Mouse (Mus musculus): ENCODE results near the gene Dhx8. TPM values are rescaled to one million over a fixed set of nuclear protein-coding genes. Genes with fewer than 3 reads are reported as not detected.
A peak's percentile ranks its signal among the peaks of the same experiment; 100 is the strongest.

Dhx8 gene
- 10 to 100 TPM; 34.6 to 34.9 TPM for total RNA-seq (2021)
- long read RNA-seq, experiment 1, full-length matches to known transcripts = 21 of 29 reads
- long read RNA-seq, experiment 1, partial matches to known transcripts = 4 of 29 reads
- long read RNA-seq, experiment 1, other reads (novel, unspliced or antisense) = 4 of 29 reads
- long read RNA-seq, experiment 2, full-length matches to known transcripts = 19 of 23 reads
- long read RNA-seq, experiment 2, partial matches to known transcripts = 3 of 23 reads
- long read RNA-seq, experiment 2, other reads (novel, unspliced or antisense) = 1 of 23 reads

- DNase-seq (ENCODE audit: low spot score in 2 of 2) = peak; percentile 99
- intact Hi-C loops (cut with DNase I) = loop anchor here (1.0 to 5.0 kb wide), 2 partner anchors 35 to 73 kb away; no protein-coding TSS in a partner anchor
These were observed at the start of gene Dhx8 for GRCm38 (mm10) chr11:101732518-101733440. TSS of gene Dhx8 (plus strand) at chr11:101732919.

- DNase-seq (ENCODE audit: low spot score in 2 of 2) = peak; percentile 91 to 95
- intact Hi-C loops (cut with DNase I) = loop anchor here (1.0 kb wide), 1 partner anchor 14 kb away; no protein-coding TSS in a partner anchor
These were observed 45.1 kb upstream of the Dhx8 start for GRCm38 (mm10) chr11:101687351-101688301.

GRCm38 (mm10) chr11:101689701-101690113 is 43.0 kb upstream of the Dhx8 start:
- peak; percentile 74 to 90 for DNase-seq (ENCODE audit: low spot score in 2 of 2)
- intact Hi-C loops (cut with DNase I) = no loop called here

GRCm38 (mm10) chr11:101690326-101690725 is 42.4 kb upstream of the Dhx8 start:
- intact Hi-C loops (cut with DNase I) = no loop called here
- no peak for DNase-seq (ENCODE audit: low spot score in 2 of 2)

- intact Hi-C loops (cut with DNase I) = loop anchor here (5.0 kb wide), 1 partner anchor 36 kb away; the partner anchor contains the start of gene Dhx8
- peak; percentile 42 to 46 for DNase-seq (ENCODE audit: low spot score in 2 of 2)
These were observed 36.6 kb upstream of the Dhx8 start for GRCm38 (mm10) chr11:101695906-101696661.

- intact Hi-C loops (cut with DNase I) = loop anchor here (5.0 kb wide), 1 partner anchor 35 kb away; the partner anchor contains the start of gene Dhx8
- DNase-seq (ENCODE audit: low spot score in 2 of 2) = no peak
These were observed 35.4 kb upstream of the Dhx8 start for GRCm38 (mm10) chr11:101697156-101697861.

GRCm38 (mm10) chr11:101698114-101698513 is 34.6 kb upstream of the Dhx8 start:
- intact Hi-C loops (cut with DNase I) = loop anchor here (5.0 kb wide), 1 partner anchor 34 kb away; the partner anchor contains the start of gene Dhx8
- no peak for DNase-seq (ENCODE audit: low spot score in 2 of 2)

GRCm38 (mm10) chr11:101699556-101699955 is 33.2 kb upstream of the Dhx8 start:
- intact Hi-C loops (cut with DNase I) = loop anchor here (5.0 kb wide), 1 partner anchor 33 kb away; the partner anchor contains the start of gene Dhx8

GRCm38 (mm10) chr11:101699991-101700390 is 32.7 kb upstream of the Dhx8 start:
- intact Hi-C loops (cut with DNase I) = loop anchor here (5.0 kb wide), 2 partner anchors 32 to 33 kb away; partner anchors contain the start of genes Arl4d and Dhx8

More at GRCm38 (mm10) chr11:101699556-101699955, 33.2 kb upstream of the Dhx8 start:
- DNase-seq (ENCODE audit: low spot score in 2 of 2) = no peak

GRCm38 (mm10) chr11:101700446-101700845 is 32.3 kb upstream of the Dhx8 start:
- peak in 1 of 2 experiments; percentile 63 for DNase-seq (ENCODE audit: low spot score in 2 of 2)
- intact Hi-C loops (cut with DNase I) = loop anchor here (5.0 kb wide), 1 partner anchor 33 kb away; the partner anchor contains the start of gene Arl4d

More at GRCm38 (mm10) chr11:101699991-101700390, 32.7 kb upstream of the Dhx8 start:
- DNase-seq (ENCODE audit: low spot score in 2 of 2) = no peak

GRCm38 (mm10) chr11:101704081-101704480 is 28.6 kb upstream of the Dhx8 start:
- intact Hi-C loops (cut with DNase I) = loop anchor here (5.0 kb wide), 1 partner anchor 37 kb away; the partner anchor contains the start of gene Arl4d
- no peak for DNase-seq (ENCODE audit: low spot score in 2 of 2)

GRCm38 (mm10) chr11:101706764-101707448 is 25.8 kb upstream of the Dhx8 start:
- intact Hi-C loops (cut with DNase I) = no loop called here
- DNase-seq (ENCODE audit: low spot score in 2 of 2) = no peak

- intact Hi-C loops (cut with DNase I) = no loop called here
- DNase-seq (ENCODE audit: low spot score in 2 of 2) = no peak
These were observed 24.2 kb upstream of the Dhx8 start for GRCm38 (mm10) chr11:101708482-101708881.

- intact Hi-C loops (cut with DNase I) = no loop called here
- no peak for DNase-seq (ENCODE audit: low spot score in 2 of 2)
These were observed 19.9 kb upstream of the Dhx8 start for GRCm38 (mm10) chr11:101712811-101713210.

- DNase-seq (ENCODE audit: low spot score in 2 of 2) = no peak
- intact Hi-C loops (cut with DNase I) = no loop called here
These were observed 18.7 kb upstream of the Dhx8 start for GRCm38 (mm10) chr11:101714012-101714411.

- DNase-seq (ENCODE audit: low spot score in 2 of 2) = no peak
- intact Hi-C loops (cut with DNase I) = no loop called here
These were observed 14.4 kb upstream of the Dhx8 start for GRCm38 (mm10) chr11:101718324-101718723.

All from left cerebral cortex, postnatal 14 days (tissue).